Mouse (Mus musculus) liver, embryonic 11.5 days (tissue): Measurements from ENCODE around the gene Asb1. TPM values are rescaled to one million over a fixed set of nuclear protein-coding genes. Genes with fewer than 3 reads are reported as not detected.

Experiments used
- ATAC-seq: fragments of 200-750 bp; cut with Nextera tagmentation; replicated peaks from 2 replicates; pipeline ENCODE4 v1.8.0; 2017; ENCODE audit warnings: moderate number of reproducible peaks, mild to moderate bottlenecking, moderate TSS enrichment, moderate library complexity; ENCODE audit not compliant: low FRiP score
- DNase-seq: peaks from one replicate; pipeline ENCODE4 v3.0.0-alpha.2; 2017; ENCODE audit warnings: low spot score
- H3K27ac ChIP-seq: fragments of 300-500 bp; sonication (generic); 2 replicates; pipeline ENCODE4 v1.5.1; 2014; ENCODE audit warnings: mild to moderate bottlenecking, low read depth, low read length, control low read depth
- H3K27me3 ChIP-seq: fragments of 300-500 bp; sonication (generic); replicated peaks from 2 replicates; pipeline ENCODE4 v1.6.1; 2014; ENCODE audit warnings: low read length, mixed read lengths; ENCODE audit not compliant: control insufficient read depth, insufficient read depth
- H3K36me3 ChIP-seq: fragments of 300-500 bp; sonication (generic); 2 replicates; pipeline ENCODE4 v1.6.1; 2014; ENCODE audit warnings: mild to moderate bottlenecking, low read length, moderate library complexity, mixed read lengths; ENCODE audit not compliant: control insufficient read depth, insufficient read depth
- H3K4me1 ChIP-seq: fragments of 300-500 bp; sonication (generic); replicated peaks from 2 replicates; pipeline ENCODE4 v1.6.1; 2014; ENCODE audit warnings: low read length, mixed read lengths; ENCODE audit not compliant: control insufficient read depth, insufficient read depth
- H3K4me2 ChIP-seq: fragments of 300-500 bp; sonication (generic); 2 replicates; pipeline ENCODE4 v1.6.1; 2014; ENCODE audit warnings: mild to moderate bottlenecking, control low read depth, moderate library complexity
- H3K4me3 ChIP-seq: fragments of 300-500 bp; sonication (generic); 2 replicates; pipeline ENCODE4 v1.5.1; 2014; ENCODE audit warnings: low read depth, low read length, control low read depth
- H3K9ac ChIP-seq: fragments of 300-500 bp; sonication (generic); 2 replicates; pipeline ENCODE4 v1.6.1; 2014; ENCODE audit warnings: low read depth, low read length, control low read depth
- H3K9me3 ChIP-seq: fragments of 300-500 bp; sonication (generic); 2 replicates; pipeline ENCODE4 v1.6.1; 2016; ENCODE audit warnings: low read length, inconsistent platforms, mixed read lengths; ENCODE audit not compliant: control insufficient read depth
- WGBS: fragments of 180-500 bp; shearing (Covaris S2); extraction: QIAGEN DNeasy Blood & Tissue Kit; methylation state at CpG from one replicate; pipeline ENCODE4 v1.1.7; 2014; 5-methylcytosine and 5-hydroxymethylcytosine counted together
- polyA plus RNA-seq: library from polyadenylated mRNA; unstranded; fragments of >200 nt; fragmentation: Nextera tagmentation; extraction: Ambion mirVana; gene quantifications from 2 replicates; pipeline ENCODE4 v1.2.1, GENCODE M21; 2014

Asb1 gene
- polyA plus RNA-seq, 1 experiment from 2014 or later, result 13.4 TPM

- DNase-seq (no peak), ATAC-seq (no peak)
- H3K9me3 ChIP-seq, result no peaks in the 10 kb centered on the region
- H3K27ac ChIP-seq, result no peak overlapping the region
- 75% methylated on average over 2 of the region's 2 CpGs for WGBS
- no peak overlapping the region for H3K4me2 ChIP-seq
- H3K4me3 ChIP-seq, result no peak overlapping the region
- no peaks in the 10 kb centered on the region for H3K36me3 ChIP-seq
- H3K27me3 ChIP-seq, result no peaks in the 10 kb centered on the region
- no peak overlapping the region for H3K9ac ChIP-seq
- H3K4me1 ChIP-seq, result no peaks in the 10 kb centered on the region
Measured at GRCm38 (mm10) chr1:91601362-91602096, 61.2 kb downstream of the Asb1 start.

- ATAC-seq, result no peak
- Histone ChIP-seq H3K27me3 (no peaks in the 10 kb centered on the region), H3K4me2 (no peak overlapping the region), H3K9me3 (no peaks in the 10 kb centered on the region), H3K4me3 (no peak overlapping the region), H3K36me3 (no peaks in the 10 kb centered on the region), H3K9ac (no peak overlapping the region), H3K27ac (no peak overlapping the region), H3K4me1 (no peaks in the 10 kb centered on the region)
- 72% methylated on average over 14 of the region's 14 CpGs for WGBS
- no peak for DNase-seq
Measured at GRCm38 (mm10) chr1:91605632-91606031, 65.3 kb downstream of the Asb1 start.

GRCm38 (mm10) chr1:91606701-91607100 lies 66.4 kb downstream of the Asb1 start:
- H3K4me2 ChIP-seq, result no peak overlapping the region
- WGBS, result 79% methylated on average over 7 of the region's 7 CpGs
- H3K36me3 ChIP-seq, result no peaks in the 10 kb centered on the region
- no peak overlapping the region for H3K4me3 ChIP-seq
- no peak overlapping the region for H3K27ac ChIP-seq
- DNase-seq, result no peak
- no peak for ATAC-seq
- no peaks in the 10 kb centered on the region for H3K4me1 ChIP-seq
- no peaks in the 10 kb centered on the region for H3K9me3 ChIP-seq
- no peaks in the 10 kb centered on the region for H3K27me3 ChIP-seq
- H3K9ac ChIP-seq, result no peak overlapping the region

GRCm38 (mm10) chr1:91607141-91607540 lies 66.8 kb downstream of the Asb1 start:
- Histone ChIP-seq H3K4me1 (no peaks in the 10 kb centered on the region), H3K9me3 (no peaks in the 10 kb centered on the region), H3K36me3 (no peaks in the 10 kb centered on the region), H3K4me2 (no peak overlapping the region), H3K27me3 (no peaks in the 10 kb centered on the region), H3K27ac (no peak overlapping the region), H3K9ac (no peak overlapping the region), H3K4me3 (no peak overlapping the region)
- no peak for ATAC-seq
- WGBS, result 73% methylated on average over 6 of the region's 6 CpGs
- DNase-seq, result no peak

Other genes with a start within 250 kb of the Asb1 start
- 36.9 and 37.0 TPM in 2 replicates for gene Scly, start 242.2 kb upstream of the Asb1 start, polyA plus RNA-seq
- 0.05 and 0.10 TPM in 2 replicates for gene Espnl, start 218.5 kb upstream of the Asb1 start, polyA plus RNA-seq
- 0.17 and 0.64 TPM in 2 replicates for gene Klhl30, start 189.5 kb upstream of the Asb1 start, polyA plus RNA-seq
- gene Erfe, start 174.1 kb upstream of the Asb1 start, polyA plus RNA-seq, result 3.1 and 4.1 TPM in 2 replicates
- 159 and 168 TPM in 2 replicates for gene Ilkap, start 141.7 kb upstream of the Asb1 start, polyA plus RNA-seq
- gene Hes6, start 126.5 kb upstream of the Asb1 start, polyA plus RNA-seq, result 50.8 and 51.8 TPM in 2 replicates
- gene Per2, start 81.2 kb upstream of the Asb1 start, polyA plus RNA-seq, result 4.5 and 6.8 TPM in 2 replicates
- gene Traf3ip1, start 45.9 kb upstream of the Asb1 start, polyA plus RNA-seq, result 4.4 TPM in 2 replicates